Mouse (Mus musculus) kidney, postnatal 0 days (tissue): ENCODE measurements around the gene Ntsr1. TPM values are rescaled to one million over a fixed set of nuclear protein-coding genes. Genes with fewer than 3 reads are reported as not detected.

Experiments
- ATAC-seq: fragments of 200-750 bp; cut with Nextera tagmentation; replicated peaks from 2 replicates; pipeline ENCODE4 v1.8.0; 2017; ENCODE audit warnings: low read depth, moderate number of reproducible peaks, moderate TSS enrichment, moderate library complexity; ENCODE audit not compliant: low FRiP score
- DNase-seq: peaks from one replicate; pipeline ENCODE4 v3.0.0-alpha.2; 2016; ENCODE audit warnings: low spot score
- H3K27ac ChIP-seq: fragments of 300-500 bp; sonication (generic); 2 replicates; pipeline ENCODE4 v1.5.1; 2014; ENCODE audit warnings: mild to moderate bottlenecking
- H3K27me3 ChIP-seq: fragments of 300-500 bp; sonication (generic); 2 replicates; pipeline ENCODE4 v1.6.1; 2014; ENCODE audit warnings: low read length, mixed read lengths; ENCODE audit not compliant: insufficient read depth
- H3K36me3 ChIP-seq: fragments of 300-500 bp; sonication (generic); 2 replicates; pipeline ENCODE4 v1.6.1; 2014; ENCODE audit warnings: low read length, mixed read lengths; ENCODE audit not compliant: insufficient read depth
- H3K4me1 ChIP-seq: fragments of 300-500 bp; sonication (generic); replicated peaks from 2 replicates; pipeline ENCODE4 v1.6.1; 2014; ENCODE audit warnings: antibody characterized with exemption, low read length, mixed read lengths; ENCODE audit not compliant: insufficient read depth
- H3K4me2 ChIP-seq: fragments of 300-500 bp; sonication (generic); 2 replicates; pipeline ENCODE4 v1.6.1; 2014; ENCODE audit warnings: mild to moderate bottlenecking, low read length, moderate library complexity, mixed read lengths
- H3K4me3 ChIP-seq: fragments of 300-500 bp; sonication (generic); replicated peaks from 2 replicates; pipeline ENCODE4 v1.5.1; 2014; ENCODE audit warnings: low read depth, low read length
- H3K9ac ChIP-seq: fragments of 300-500 bp; sonication (generic); 2 replicates; pipeline ENCODE4 v1.6.1; 2014; ENCODE audit warnings: low read depth, low read length
- H3K9me3 ChIP-seq: fragments of 300-500 bp; sonication (generic); replicated peaks from 2 replicates; pipeline ENCODE4 v1.6.1; 2016; ENCODE audit warnings: low read length, inconsistent platforms, mixed read lengths
- CTCF ChIP-seq: IDR thresholded peaks from 2 replicates; pipeline ENCODE4 v1.5.1; 2016; ENCODE audit warnings: antibody characterized with exemption, low read depth, mild to moderate bottlenecking, moderate library complexity
- WGBS: fragments of 180-500 bp; shearing (Covaris S2); extraction: QIAGEN DNeasy Blood & Tissue Kit; methylation state at CpG from one replicate; pipeline ENCODE4 v1.1.7; 2014; 5-methylcytosine and 5-hydroxymethylcytosine counted together
- polyA plus RNA-seq: library from polyadenylated mRNA; unstranded; fragments of >200 nt; fragmentation: Nextera tagmentation; extraction: Ambion mirVana; gene quantifications from 2 replicates; pipeline ENCODE4 v1.2.1, GENCODE M21; 2015

Gene Ntsr1
- polyA plus RNA-seq, 1 experiment from 2014 or later = 4.4 TPM

GRCm38 (mm10) chr2:180547384-180548106 is 47.8 kb downstream of the Ntsr1 start:
- no peaks in the 10 kb centered on the region for H3K27me3 ChIP-seq
- H3K9ac ChIP-seq = no peak overlapping the region
- no peaks in the 10 kb centered on the region for H3K36me3 ChIP-seq
- peak overlapping the region; percentile 10; the same call in 1 of the 2 replicates for H3K4me2 ChIP-seq
- no peaks in the 10 kb centered on the region for H3K9me3 ChIP-seq
- DNase-seq = no peak
- no peaks in the 10 kb centered on the region for H3K4me1 ChIP-seq
- no peak for ATAC-seq
- no peak overlapping the region for H3K27ac ChIP-seq
- WGBS = 34% methylated on average over 8 of the region's 8 CpGs
- no peak overlapping the region for H3K4me3 ChIP-seq
- no peak for TF ChIP-seq CTCF

GRCm38 (mm10) chr2:180552340-180552739 is 52.6 kb downstream of the Ntsr1 start:
- Histone ChIP-seq H3K36me3 (no peaks in the 10 kb centered on the region), H3K9ac (no peak overlapping the region), H3K27ac (no peak overlapping the region), H3K27me3 (no peaks in the 10 kb centered on the region), H3K4me2 (no peak overlapping the region), H3K4me3 (no peak overlapping the region), H3K9me3 (no peaks in the 10 kb centered on the region), H3K4me1 (no peaks in the 10 kb centered on the region)
- ATAC-seq = no peak
- TF ChIP-seq CTCF = no peak
- DNase-seq = no peak
- WGBS = 79% methylated on average over 3 of the region's 3 CpGs

- TF ChIP-seq CTCF = peak; percentile 44; the same call in 1 of the 2 replicates
- Histone ChIP-seq H3K27me3 (no peaks in the 10 kb centered on the region), H3K9ac (no peak overlapping the region), H3K4me1 (no peaks in the 10 kb centered on the region), H3K4me2 (no peak overlapping the region), H3K36me3 (no peaks in the 10 kb centered on the region), H3K27ac (no peak overlapping the region), H3K9me3 (no peaks in the 10 kb centered on the region), H3K4me3 (no peak overlapping the region)
- 55% methylated on average over 3 of the region's 3 CpGs for WGBS
- ATAC-seq = no peak
- no peak for DNase-seq
Observed at GRCm38 (mm10) chr2:180555219-180555618, 55.4 kb downstream of the Ntsr1 start.

- WGBS = 58% methylated on average over 3 of the region's 3 CpGs
- Histone ChIP-seq H3K9me3 (no peaks in the 10 kb centered on the region), H3K4me3 (no peak overlapping the region), H3K27ac (no peak overlapping the region), H3K4me2 (no peak overlapping the region), H3K27me3 (no peaks in the 10 kb centered on the region), H3K36me3 (no peaks in the 10 kb centered on the region), H3K9ac (no peak overlapping the region), H3K4me1 (no peaks in the 10 kb centered on the region)
- DNase-seq = no peak
- no peak for ATAC-seq
- TF ChIP-seq CTCF = no peak
Observed at GRCm38 (mm10) chr2:180556470-180556869, 56.7 kb downstream of the Ntsr1 start.

- Histone ChIP-seq H3K27ac (no peak overlapping the region), H3K9ac (no peak overlapping the region), H3K9me3 (no peaks in the 10 kb centered on the region), H3K4me2 (no peak overlapping the region), H3K27me3 (no peaks in the 10 kb centered on the region), H3K4me1 (no peaks in the 10 kb centered on the region), H3K4me3 (no peak overlapping the region), H3K36me3 (no peaks in the 10 kb centered on the region)
- peak; percentile 63 for TF ChIP-seq CTCF
- no peak for ATAC-seq
- no peak for DNase-seq
- WGBS = 58% methylated on average over 5 of the region's 5 CpGs
Observed at GRCm38 (mm10) chr2:180560245-180560644, 60.5 kb downstream of the Ntsr1 start.

GRCm38 (mm10) chr2:180562146-180562545 is 62.4 kb downstream of the Ntsr1 start:
- no peaks in the 10 kb centered on the region for H3K9me3 ChIP-seq
- 32% methylated on average over 5 of the region's 5 CpGs for WGBS

More at GRCm38 (mm10) chr2:180562146-180562545, 62.4 kb downstream of the Ntsr1 start:
- Histone ChIP-seq H3K9ac (no peak overlapping the region), H3K4me1 (no peaks in the 10 kb centered on the region), H3K4me3 (no peak overlapping the region), H3K4me2 (no peak overlapping the region), H3K36me3 (no peaks in the 10 kb centered on the region), H3K27me3 (no peaks in the 10 kb centered on the region), H3K27ac (no peak overlapping the region)
- peak; percentile 55; the same call in 1 of the 2 replicates for TF ChIP-seq CTCF
- ATAC-seq (no peak), DNase-seq (peak; percentile 73)
